Mouse (Mus musculus) gastrocnemius, postnatal 25 days (tissue): Measurements from ENCODE around the gene Tbx4. TPM values are rescaled to one million over a fixed set of nuclear protein-coding genes. Genes with fewer than 3 reads are reported as not detected.

Experiments used
- DNase-seq: peaks from one replicate; pipeline ENCODE4 v3.0.0; 2022
- total RNA-seq, 2 experiments: library from RNA; stranded (reverse); gene quantifications; 1 replicate in 1 of 2; 2 replicates in 1 of 2; pipeline ENCODE4 v1.2.3; 2021

The Tbx4 gene
- total RNA-seq, 2 experiments from 2014 or later = 1.2 to 1.4 TPM

GRCm38 (mm10) chr11:85850758-85851157 lies 35.5 kb upstream of the Tbx4 start:
- DNase-seq = no peak

- DNase-seq = no peak
These were observed 28.1 kb upstream of the Tbx4 start for GRCm38 (mm10) chr11:85857997-85858698.

GRCm38 (mm10) chr11:85864363-85864762 lies 21.9 kb upstream of the Tbx4 start:
- no peak for DNase-seq

GRCm38 (mm10) chr11:85876059-85876788 lies 10.0 kb upstream of the Tbx4 start:
- peak; percentile 20 for DNase-seq

- DNase-seq = no peak
These were observed 1.7 kb upstream of the Tbx4 start for GRCm38 (mm10) chr11:85884498-85884897.

GRCm38 (mm10) chr11:85886429-85886785 lies 185 bp downstream of the Tbx4 start:
- no peak for DNase-seq

- DNase-seq = no peak
These were observed 1.1 kb downstream of the Tbx4 start for GRCm38 (mm10) chr11:85887273-85887672.

- DNase-seq = no peak
These were observed 1.7 kb downstream of the Tbx4 start for GRCm38 (mm10) chr11:85887801-85888450.

GRCm38 (mm10) chr11:85888451-85888961 lies 2.3 kb downstream of the Tbx4 start:
- DNase-seq = no peak

GRCm38 (mm10) chr11:85889056-85889729 lies 3.0 kb downstream of the Tbx4 start:
- no peak for DNase-seq

GRCm38 (mm10) chr11:85889730-85890562 lies 3.7 kb downstream of the Tbx4 start:
- DNase-seq = no peak

GRCm38 (mm10) chr11:85890563-85890845 lies 4.3 kb downstream of the Tbx4 start:
- DNase-seq = no peak

- no peak for DNase-seq
These were observed 4.9 kb downstream of the Tbx4 start for GRCm38 (mm10) chr11:85891010-85891691.

- no peak for DNase-seq
These were observed 5.4 kb downstream of the Tbx4 start for GRCm38 (mm10) chr11:85891692-85892040.

- DNase-seq = no peak
These were observed 6.5 kb downstream of the Tbx4 start for GRCm38 (mm10) chr11:85892771-85893170.

- DNase-seq = no peak
These were observed 7.3 kb downstream of the Tbx4 start for GRCm38 (mm10) chr11:85893400-85894135.

- no peak for DNase-seq
These were observed 7.9 kb downstream of the Tbx4 start for GRCm38 (mm10) chr11:85894136-85894530.

- DNase-seq = peak; percentile 20
These were observed 8.7 kb downstream of the Tbx4 start for GRCm38 (mm10) chr11:85894731-85895545.

GRCm38 (mm10) chr11:85896335-85896985 lies 10.2 kb downstream of the Tbx4 start:
- DNase-seq = peak; percentile 14
